Mouse (Mus musculus): Measurements from ENCODE around the gene Slc30a3. TPM values are rescaled to one million over a fixed set of nuclear protein-coding genes. Genes with fewer than 3 reads are reported as not detected.

Gene Slc30a3
- polyA plus RNA-seq, 1 experiment from 2014 or later, result 1.9 TPM

DNA sequence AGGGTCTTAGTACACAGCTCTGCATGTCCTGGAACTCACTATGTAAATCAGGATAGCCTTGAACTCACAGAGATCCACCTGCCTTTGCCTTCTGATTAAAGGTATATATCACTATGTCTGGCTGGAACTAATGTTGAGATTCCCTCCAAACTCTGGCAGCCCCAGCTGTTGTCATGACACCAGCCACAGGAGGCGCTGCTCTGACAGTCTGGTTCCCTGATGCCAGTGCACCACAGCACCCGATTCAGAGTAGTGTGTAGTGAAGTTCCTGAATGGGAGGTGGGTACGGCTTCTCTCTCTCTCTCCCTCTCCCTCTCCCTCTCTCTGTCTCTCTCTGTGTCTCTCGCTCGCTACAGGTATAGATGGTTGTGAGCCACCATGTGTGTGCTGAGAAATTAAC, 25.7 kb downstream of the Slc30a3 start:
- Histone ChIP-seq H3K4me1 (replicated peaks; ENCODE audit: control insufficient read depth, insufficient read depth, low read length) (peaks cover 10% of the 10 kb centered on the region), H3K27me3 (replicated peaks; ENCODE audit: control insufficient read depth, insufficient read depth, low read length) (no peaks in the 10 kb centered on the region), H3K27ac (ENCODE audit: low read length) (no peak overlapping the region), H3K9me3 (ENCODE audit: control insufficient read depth, low read length) (no peaks in the 10 kb centered on the region), H3K4me3 (replicated peaks; ENCODE audit: low read length) (no peak overlapping the region), H3K9ac (replicated peaks; ENCODE audit: low read depth, low read length) (no peak overlapping the region), H3K36me3 (ENCODE audit: control insufficient read depth, insufficient read depth) (peaks cover 4% of the 10 kb centered on the region), H3K4me2 (ENCODE audit: low read length) (no peak overlapping the region)
- 13% methylated on average over 5 of the region's 5 CpGs for WGBS
- ATAC-seq, result no peak; the same call in 1 of the 2 replicates

GRCm38 (mm10) chr5:31081386-31081785, 26.7 kb downstream of the Slc30a3 start:
- Histone ChIP-seq H3K4me2 (ENCODE audit: low read length) (no peak overlapping the region), H3K4me1 (replicated peaks; ENCODE audit: control insufficient read depth, insufficient read depth, low read length) (peaks cover 10% of the 10 kb centered on the region), H3K9me3 (ENCODE audit: control insufficient read depth, low read length) (no peaks in the 10 kb centered on the region), H3K36me3 (ENCODE audit: control insufficient read depth, insufficient read depth) (peaks cover 4% of the 10 kb centered on the region), H3K27ac (ENCODE audit: low read length) (no peak overlapping the region), H3K9ac (replicated peaks; ENCODE audit: low read depth, low read length) (no peak overlapping the region), H3K27me3 (replicated peaks; ENCODE audit: control insufficient read depth, insufficient read depth, low read length) (no peaks in the 10 kb centered on the region), H3K4me3 (replicated peaks; ENCODE audit: low read length) (no peak overlapping the region)
- ATAC-seq, result no peak
- 74% methylated on average over 3 of the region's 3 CpGs for WGBS

DNA sequence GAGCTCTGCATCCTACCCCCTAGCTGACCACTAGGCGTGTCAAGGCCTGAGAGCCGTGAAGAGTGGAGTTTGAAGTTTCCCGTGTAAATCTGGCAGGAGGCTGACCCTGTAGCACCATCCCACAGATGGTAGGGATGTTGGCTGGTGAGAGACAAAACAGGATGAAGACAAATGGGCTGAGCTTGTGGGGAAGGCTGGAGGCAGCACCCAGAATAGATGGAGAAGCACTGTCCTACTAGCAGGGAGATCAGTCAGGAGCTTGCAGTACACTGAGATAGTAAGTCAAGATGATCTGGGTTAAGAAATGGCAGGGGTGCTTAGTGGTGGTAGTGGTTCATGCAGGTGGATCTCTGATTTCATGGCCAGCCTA, 27.3 kb downstream of the Slc30a3 start:
- Histone ChIP-seq H3K4me3 (replicated peaks; ENCODE audit: low read length) (no peak overlapping the region), H3K9ac (replicated peaks; ENCODE audit: low read depth, low read length) (no peak overlapping the region), H3K27ac (ENCODE audit: low read length) (no peak overlapping the region), H3K9me3 (ENCODE audit: control insufficient read depth, low read length) (no peaks in the 10 kb centered on the region), H3K36me3 (ENCODE audit: control insufficient read depth, insufficient read depth) (peaks cover 8% of the 10 kb centered on the region), H3K4me1 (replicated peaks; ENCODE audit: control insufficient read depth, insufficient read depth, low read length) (peaks cover 10% of the 10 kb centered on the region), H3K27me3 (replicated peaks; ENCODE audit: control insufficient read depth, insufficient read depth, low read length) (no peaks in the 10 kb centered on the region), H3K4me2 (ENCODE audit: low read length) (no peak overlapping the region)
- WGBS, result 82% methylated on average over 3 of the region's 3 CpGs
- no peak for ATAC-seq

- ATAC-seq, result no peak
- WGBS, result 76% methylated on average over 13 of the region's 13 CpGs
- Histone ChIP-seq H3K27ac (ENCODE audit: low read length) (0 out of 2 replicates have a peak overlapping the region, but pooled peaks have one; percentile 24), H3K4me3 (replicated peaks; ENCODE audit: low read length) (no peak overlapping the region), H3K4me1 (replicated peaks; ENCODE audit: control insufficient read depth, insufficient read depth, low read length) (peaks cover 10% of the 10 kb centered on the region), H3K36me3 (ENCODE audit: control insufficient read depth, insufficient read depth) (peaks cover 8% of the 10 kb centered on the region), H3K9ac (replicated peaks; ENCODE audit: low read depth, low read length) (no peak overlapping the region), H3K4me2 (ENCODE audit: low read length) (no peak overlapping the region), H3K27me3 (replicated peaks; ENCODE audit: control insufficient read depth, insufficient read depth, low read length) (no peaks in the 10 kb centered on the region), H3K9me3 (ENCODE audit: control insufficient read depth, low read length) (no peaks in the 10 kb centered on the region)
These were observed 27.8 kb downstream of the Slc30a3 start for GRCm38 (mm10) chr5:31080059-31080794.

- H3K27ac ChIP-seq (ENCODE audit: low read length), result no peak overlapping the region
- H3K4me1 ChIP-seq (replicated peaks; ENCODE audit: control insufficient read depth, insufficient read depth, low read length), result peaks cover 10% of the 10 kb centered on the region
- H3K9ac ChIP-seq (replicated peaks; ENCODE audit: low read depth, low read length), result no peak overlapping the region
- no peaks in the 10 kb centered on the region for H3K27me3 ChIP-seq (replicated peaks; ENCODE audit: control insufficient read depth, insufficient read depth, low read length)
- no peaks in the 10 kb centered on the region for H3K9me3 ChIP-seq (ENCODE audit: control insufficient read depth, low read length)
- ATAC-seq, result no peak
- H3K4me2 ChIP-seq (ENCODE audit: low read length), result no peak overlapping the region
- no peak overlapping the region for H3K4me3 ChIP-seq (replicated peaks; ENCODE audit: low read length)
- H3K36me3 ChIP-seq (ENCODE audit: control insufficient read depth, insufficient read depth), result peaks cover 25% of the 10 kb centered on the region
- WGBS, result 91% methylated on average over 13 of the region's 13 CpGs
These were observed 31.7 kb downstream of the Slc30a3 start for GRCm38 (mm10) chr5:31076346-31076745.

DNA sequence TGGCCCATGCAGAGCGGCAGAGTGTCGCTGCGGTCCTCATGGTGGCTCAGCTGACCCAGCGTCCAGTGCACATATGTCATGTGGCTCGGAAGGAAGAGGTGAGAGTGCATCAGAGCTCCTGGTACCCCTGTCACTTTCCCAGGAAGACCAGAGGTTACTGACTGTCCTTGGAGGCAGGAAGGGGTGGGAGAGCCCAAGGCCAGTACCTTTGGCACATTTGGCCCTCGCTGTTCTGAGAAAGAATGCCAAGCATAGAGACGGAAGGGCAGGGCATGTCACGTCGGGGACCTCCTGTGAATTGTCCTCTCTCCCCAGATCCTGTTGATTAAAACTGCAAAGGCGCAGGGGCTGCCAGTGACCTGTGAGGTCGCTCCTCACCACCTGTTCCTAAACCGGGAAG, 34.9 kb downstream of the Slc30a3 start:
- Histone ChIP-seq H3K36me3 (ENCODE audit: control insufficient read depth, insufficient read depth) (peaks cover 34% of the 10 kb centered on the region), H3K4me3 (replicated peaks; ENCODE audit: low read length) (no peak overlapping the region), H3K27me3 (replicated peaks; ENCODE audit: control insufficient read depth, insufficient read depth, low read length) (no peaks in the 10 kb centered on the region), H3K27ac (ENCODE audit: low read length) (no peak overlapping the region), H3K4me2 (ENCODE audit: low read length) (no peak overlapping the region), H3K9ac (replicated peaks; ENCODE audit: low read depth, low read length) (no peak overlapping the region), H3K4me1 (replicated peaks; ENCODE audit: control insufficient read depth, insufficient read depth, low read length) (no peaks in the 10 kb centered on the region), H3K9me3 (ENCODE audit: control insufficient read depth, low read length) (no peaks in the 10 kb centered on the region)
- 95% methylated on average over 12 of the region's 12 CpGs for WGBS
- no peak for ATAC-seq

GRCm38 (mm10) chr5:31071821-31072220, 36.2 kb downstream of the Slc30a3 start:
- Histone ChIP-seq H3K27ac (ENCODE audit: low read length) (no peak overlapping the region), H3K27me3 (replicated peaks; ENCODE audit: control insufficient read depth, insufficient read depth, low read length) (no peaks in the 10 kb centered on the region), H3K4me3 (replicated peaks; ENCODE audit: low read length) (no peak overlapping the region), H3K36me3 (ENCODE audit: control insufficient read depth, insufficient read depth) (peaks cover 37% of the 10 kb centered on the region), H3K9ac (replicated peaks; ENCODE audit: low read depth, low read length) (no peak overlapping the region), H3K4me2 (ENCODE audit: low read length) (no peak overlapping the region), H3K9me3 (ENCODE audit: control insufficient read depth, low read length) (no peaks in the 10 kb centered on the region), H3K4me1 (replicated peaks; ENCODE audit: control insufficient read depth, insufficient read depth, low read length) (no peaks in the 10 kb centered on the region)
- WGBS, result 95% methylated on average over 11 of the region's 11 CpGs
- no peak for ATAC-seq

DNA sequence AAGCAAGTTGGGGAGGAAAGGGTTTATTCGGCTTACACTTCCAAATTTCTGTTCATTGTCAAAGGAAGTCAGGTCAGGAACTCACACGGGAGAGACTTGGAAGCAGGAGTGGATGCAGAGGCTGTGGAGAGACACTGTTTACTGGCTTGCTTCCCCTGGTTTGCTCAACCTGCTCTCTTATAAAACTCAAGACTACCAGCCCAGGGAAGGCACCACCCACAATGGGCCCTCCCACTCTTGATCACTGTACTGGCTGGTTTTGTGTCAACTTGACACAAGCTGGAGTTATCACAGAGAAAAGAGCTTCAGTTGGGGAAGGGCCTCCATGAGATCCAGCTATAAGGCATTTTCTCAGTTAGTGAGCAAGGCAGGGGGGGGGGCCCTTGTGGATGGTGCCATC, 37.0 kb downstream of the Slc30a3 start:
- ATAC-seq, result no peak
- H3K27ac ChIP-seq (ENCODE audit: low read length), result no peak overlapping the region
- no peak overlapping the region for H3K9ac ChIP-seq (replicated peaks; ENCODE audit: low read depth, low read length)
- H3K9me3 ChIP-seq (ENCODE audit: control insufficient read depth, low read length), result no peaks in the 10 kb centered on the region
- peaks cover 37% of the 10 kb centered on the region for H3K36me3 ChIP-seq (ENCODE audit: control insufficient read depth, insufficient read depth)
- no peak overlapping the region for H3K4me2 ChIP-seq (ENCODE audit: low read length)
- no peaks in the 10 kb centered on the region for H3K27me3 ChIP-seq (replicated peaks; ENCODE audit: control insufficient read depth, insufficient read depth, low read length)
- H3K4me3 ChIP-seq (replicated peaks; ENCODE audit: low read length), result no peak overlapping the region
- 92% methylated on average over 2 of the region's 2 CpGs for WGBS
- no peaks in the 10 kb centered on the region for H3K4me1 ChIP-seq (replicated peaks; ENCODE audit: control insufficient read depth, insufficient read depth, low read length)

DNA sequence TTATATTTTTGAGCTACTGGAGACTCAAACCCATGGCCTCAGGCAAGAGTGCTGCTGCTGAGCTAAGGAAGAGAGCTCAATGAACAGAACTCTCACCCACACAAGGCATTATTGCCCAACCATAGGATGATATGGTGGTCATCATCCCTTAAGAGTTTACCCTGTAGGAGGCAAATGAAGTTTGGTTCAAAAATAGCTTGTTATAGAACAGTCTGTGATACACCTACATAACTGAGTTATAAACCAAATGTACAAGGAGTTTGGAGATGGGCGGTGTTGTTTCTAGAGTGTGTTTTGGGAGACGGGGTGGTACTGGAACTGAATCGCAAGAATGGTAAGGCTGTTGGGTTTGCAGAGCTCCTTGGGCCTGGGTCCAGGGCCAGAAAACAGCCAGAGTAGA, 38.2 kb downstream of the Slc30a3 start:
- Histone ChIP-seq H3K9ac (replicated peaks; ENCODE audit: low read depth, low read length) (no peak overlapping the region), H3K27me3 (replicated peaks; ENCODE audit: control insufficient read depth, insufficient read depth, low read length) (no peaks in the 10 kb centered on the region), H3K4me2 (ENCODE audit: low read length) (no peak overlapping the region), H3K27ac (ENCODE audit: low read length) (no peak overlapping the region), H3K4me1 (replicated peaks; ENCODE audit: control insufficient read depth, insufficient read depth, low read length) (no peaks in the 10 kb centered on the region), H3K36me3 (ENCODE audit: control insufficient read depth, insufficient read depth) (peaks cover 35% of the 10 kb centered on the region), H3K4me3 (replicated peaks; ENCODE audit: low read length) (no peak overlapping the region), H3K9me3 (ENCODE audit: control insufficient read depth, low read length) (no peaks in the 10 kb centered on the region)
- 99% methylated on average over 3 of the region's 3 CpGs for WGBS
- ATAC-seq, result no peak
